Mouse (Mus musculus) midbrain, embryonic 10.5 days (tissue): Measurements from ENCODE around the gene Alox5ap. TPM values are rescaled to one million over a fixed set of nuclear protein-coding genes. Genes with fewer than 3 reads are reported as not detected.
A peak's percentile ranks its signal among the peaks of the same experiment; 100 is the strongest.

Experiments used
- DNase-seq: peaks from one replicate; pipeline ENCODE4 v3.0.0-alpha.2; 2017; ENCODE audit warnings: low spot score
- H3K27ac ChIP-seq: fragments of 300-500 bp; sonication (generic); replicated peaks from 2 replicates; pipeline ENCODE4 v1.5.1; 2016; ENCODE audit warnings: mild to moderate bottlenecking
- H3K27me3 ChIP-seq: fragments of 300-500 bp; sonication (generic); 2 replicates; pipeline ENCODE4 v1.6.1; 2016; ENCODE audit warnings: low read depth, mild to moderate bottlenecking; ENCODE audit not compliant: poor library complexity, severe bottlenecking
- H3K36me3 ChIP-seq: fragments of 300-500 bp; sonication (generic); 2 replicates; pipeline ENCODE4 v1.6.1; 2016; ENCODE audit warnings: mild to moderate bottlenecking, moderate library complexity
- H3K4me1 ChIP-seq: fragments of 300-500 bp; sonication (generic); 2 replicates; pipeline ENCODE4 v1.6.1; 2016
- H3K4me3 ChIP-seq: fragments of 300-500 bp; sonication (generic); 2 replicates; pipeline ENCODE4 v1.5.1; 2016; ENCODE audit warnings: mild to moderate bottlenecking, moderate library complexity
- H3K9me3 ChIP-seq: fragments of 300-500 bp; sonication (generic); replicated peaks from 2 replicates; pipeline ENCODE4 v1.6.1; 2016; ENCODE audit warnings: mild to moderate bottlenecking
- WGBS: fragments of 180-500 bp; shearing (Covaris S2); methylation state at CpG from one replicate; pipeline ENCODE4 v1.1.7; 2016; 5-methylcytosine and 5-hydroxymethylcytosine counted together
- polyA plus RNA-seq: library from polyadenylated mRNA; unstranded; fragments of >200 nt; fragmentation: Nextera tagmentation; extraction: Ambion mirVana; gene quantifications from 2 replicates; pipeline ENCODE4 v1.2.1, GENCODE M21; 2016

Gene Alox5ap
- polyA plus RNA-seq, 1 experiment from 2014 or later, result 4.8 TPM

DNA sequence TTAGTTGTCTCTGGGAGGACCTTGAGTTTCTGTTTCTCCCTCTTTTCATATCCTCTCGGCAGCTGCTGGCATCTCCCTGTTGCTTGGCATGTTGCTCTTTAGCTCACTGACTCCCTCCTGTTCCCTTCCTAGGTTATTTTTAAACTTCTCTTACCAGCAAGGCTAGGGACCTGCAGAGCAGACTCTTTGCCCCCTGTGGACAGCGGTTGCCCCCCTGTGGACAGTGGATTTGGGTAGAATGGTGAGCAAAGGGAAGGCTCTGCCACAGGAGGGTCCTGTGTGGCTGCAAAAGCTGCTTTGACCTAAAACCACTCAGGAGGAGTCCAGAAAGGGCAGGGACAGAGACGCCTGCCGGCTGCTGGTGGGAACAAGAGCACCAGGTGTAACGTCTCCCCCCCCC, 21.5 kb upstream of the Alox5ap start:
- no peak overlapping the region for H3K27ac ChIP-seq
- H3K4me3 ChIP-seq, result no peak overlapping the region
- H3K36me3 ChIP-seq, result no peaks in the 10 kb centered on the region
- peaks cover 20% of the 10 kb centered on the region for H3K4me1 ChIP-seq
- 30% methylated on average over 5 of the region's 5 CpGs for WGBS
- no peak for DNase-seq
- 0 out of 2 replicates have a peak, but pooled peaks cover 10% of the 10 kb centered on the region for H3K9me3 ChIP-seq
- 0 out of 2 replicates have a peak, but pooled peaks cover 8% of the 10 kb centered on the region for H3K27me3 ChIP-seq

DNA sequence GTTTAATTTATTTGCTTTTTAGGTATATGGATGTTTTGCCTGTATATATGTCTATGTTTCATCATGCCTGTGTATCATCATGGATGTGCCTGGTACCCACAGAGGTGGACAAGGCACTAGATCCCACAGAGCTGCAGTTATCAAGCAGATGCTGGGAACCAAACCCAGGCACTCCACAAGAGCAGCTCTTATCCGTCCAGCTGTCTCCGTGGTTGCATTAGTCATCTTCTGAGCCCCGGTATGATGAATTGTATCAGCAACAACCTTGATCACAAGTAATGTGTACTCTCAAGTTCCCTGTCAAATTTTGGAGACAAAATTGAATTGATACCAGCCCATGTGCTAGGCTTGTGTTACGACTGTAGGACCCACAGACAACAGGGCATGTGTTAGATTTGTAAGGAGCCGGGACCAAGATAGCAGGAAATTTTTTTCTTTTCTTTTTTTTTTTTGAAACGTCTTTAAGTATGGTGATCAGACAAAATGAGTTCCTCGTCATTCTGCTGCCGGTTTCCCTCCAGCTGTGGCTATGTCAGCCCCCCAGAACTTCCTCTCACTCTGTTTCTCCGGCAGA, 19.1 kb upstream of the Alox5ap start:
- Histone ChIP-seq H3K27ac (peak overlapping the region; percentile 62; the same call in 1 of the 2 replicates), H3K4me1 (peaks cover 24% of the 10 kb centered on the region), H3K27me3 (0 out of 2 replicates have a peak, but pooled peaks cover 8% of the 10 kb centered on the region), H3K9me3 (0 out of 2 replicates have a peak, but pooled peaks cover 10% of the 10 kb centered on the region), H3K36me3 (no peaks in the 10 kb centered on the region), H3K4me3 (peak overlapping the region; percentile 34)
- 64% methylated on average over 9 of the region's 9 CpGs for whole genome bisulfite sequencing
- DNase-seq, result no peak

DNA sequence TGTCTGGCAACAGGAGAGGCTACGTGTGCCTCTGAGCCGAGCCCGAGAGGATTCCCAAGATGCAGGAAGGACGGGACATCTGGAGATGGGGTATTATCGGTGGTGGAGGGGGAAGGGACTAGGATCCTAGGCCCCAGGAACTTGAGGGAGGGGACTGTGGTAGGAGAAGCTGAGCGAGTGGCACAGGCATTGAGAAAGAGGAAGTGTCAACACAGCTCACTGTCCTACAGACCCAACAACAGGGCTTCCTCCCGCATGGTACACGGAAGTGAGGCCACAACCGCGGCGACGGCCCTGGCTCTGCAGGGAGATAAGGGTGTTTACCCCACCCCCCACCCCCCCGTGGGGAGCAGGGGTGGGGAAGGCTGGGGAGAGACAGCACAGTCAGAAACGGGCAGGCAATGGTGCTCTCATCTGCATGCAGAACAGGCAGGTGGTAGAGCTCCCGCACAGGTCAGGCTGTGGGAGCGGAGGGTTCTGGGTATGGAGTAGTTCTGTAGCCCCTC, 18.5 kb upstream of the Alox5ap start:
- DNase-seq, result peak; percentile 24
- peak overlapping the region; percentile 34 for H3K4me3 ChIP-seq
- peaks cover 24% of the 10 kb centered on the region for H3K4me1 ChIP-seq
- 30% methylated on average over 16 of the region's 16 CpGs for WGBS
- H3K27me3 ChIP-seq, result 0 out of 2 replicates have a peak, but pooled peaks cover 8% of the 10 kb centered on the region
- peak overlapping the region; percentile 62 for H3K27ac ChIP-seq
- no peaks in the 10 kb centered on the region for H3K36me3 ChIP-seq
- 0 out of 2 replicates have a peak, but pooled peaks cover 8% of the 10 kb centered on the region for H3K9me3 ChIP-seq

DNA sequence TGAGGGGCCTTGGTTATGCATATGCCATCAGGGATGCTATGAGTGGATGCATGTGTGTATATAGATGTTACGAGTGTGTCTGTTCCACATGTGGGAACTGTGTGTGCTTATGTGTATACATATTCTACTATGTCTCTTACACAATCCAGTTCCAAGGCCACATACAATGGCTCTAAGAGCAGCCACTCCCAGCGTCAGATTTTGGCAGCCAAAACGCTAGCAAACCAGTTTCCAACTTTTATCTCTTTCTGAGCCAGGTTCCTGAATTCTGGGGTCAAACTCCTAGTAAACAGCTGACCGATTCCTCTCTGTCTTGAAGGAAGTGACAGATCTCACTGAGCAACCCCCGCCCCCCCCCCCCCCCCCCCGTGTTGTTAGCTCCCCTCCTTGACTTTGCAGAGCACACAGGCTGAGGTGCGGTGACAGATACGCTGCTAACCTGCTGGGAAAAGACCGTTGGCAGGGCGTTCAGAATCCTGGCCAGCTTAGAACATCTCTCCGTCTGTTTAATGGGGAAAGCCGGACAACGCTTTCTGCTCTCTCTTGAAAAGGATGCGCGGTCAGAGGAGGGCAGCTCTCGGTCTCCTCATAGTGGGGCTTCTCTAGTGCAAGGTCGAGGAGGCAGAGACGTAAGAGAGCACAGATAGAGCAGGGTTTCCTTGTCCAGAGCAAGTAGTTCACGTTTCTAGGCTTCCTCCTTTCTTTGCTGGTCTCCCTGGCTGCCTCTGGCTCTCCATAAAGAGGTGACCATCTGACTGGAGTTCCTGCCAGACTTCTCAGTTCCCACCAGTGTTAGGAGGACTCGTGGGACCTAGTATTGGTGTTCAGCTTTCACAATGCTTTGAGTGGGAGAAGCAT, 17.3 kb upstream of the Alox5ap start:
- Histone ChIP-seq H3K4me3 (no peak overlapping the region), H3K27ac (peak overlapping the region; percentile 35; the same call in 1 of the 2 replicates), H3K27me3 (0 out of 2 replicates have a peak, but pooled peaks cover 8% of the 10 kb centered on the region), H3K9me3 (no peaks in the 10 kb centered on the region), H3K36me3 (no peaks in the 10 kb centered on the region), H3K4me1 (peaks cover 24% of the 10 kb centered on the region)
- 54% methylated on average over 19 of the region's 20 CpGs for WGBS
- no peak for DNase-seq

DNA sequence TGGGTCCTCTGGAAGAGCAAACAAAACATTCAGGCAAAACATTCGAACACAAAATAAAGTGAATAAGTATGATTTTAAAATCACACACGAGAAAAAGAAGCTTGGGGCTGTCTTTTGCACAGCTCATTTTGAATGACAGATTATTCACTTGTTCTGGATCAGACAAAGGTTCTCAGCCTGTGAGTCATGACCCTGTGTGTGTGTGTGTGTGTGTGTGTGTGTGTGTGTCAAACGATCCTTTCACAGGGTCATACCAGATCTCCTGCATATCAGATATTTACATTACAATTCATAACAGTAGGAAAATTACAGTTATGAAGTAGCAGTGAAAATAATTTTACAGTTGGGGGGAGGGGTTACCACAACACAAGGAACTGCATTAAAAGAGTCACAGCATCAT, 12.3 kb upstream of the Alox5ap start:
- H3K27ac ChIP-seq, result no peak overlapping the region
- H3K27me3 ChIP-seq, result no peaks in the 10 kb centered on the region
- no peaks in the 10 kb centered on the region for H3K36me3 ChIP-seq
- 84% methylated on average over 3 of the region's 3 CpGs for WGBS
- H3K4me3 ChIP-seq, result no peak overlapping the region
- DNase-seq, result no peak
- no peaks in the 10 kb centered on the region for H3K9me3 ChIP-seq
- H3K4me1 ChIP-seq, result peaks cover 8% of the 10 kb centered on the region; the same call in 1 of the 2 replicates

DNA sequence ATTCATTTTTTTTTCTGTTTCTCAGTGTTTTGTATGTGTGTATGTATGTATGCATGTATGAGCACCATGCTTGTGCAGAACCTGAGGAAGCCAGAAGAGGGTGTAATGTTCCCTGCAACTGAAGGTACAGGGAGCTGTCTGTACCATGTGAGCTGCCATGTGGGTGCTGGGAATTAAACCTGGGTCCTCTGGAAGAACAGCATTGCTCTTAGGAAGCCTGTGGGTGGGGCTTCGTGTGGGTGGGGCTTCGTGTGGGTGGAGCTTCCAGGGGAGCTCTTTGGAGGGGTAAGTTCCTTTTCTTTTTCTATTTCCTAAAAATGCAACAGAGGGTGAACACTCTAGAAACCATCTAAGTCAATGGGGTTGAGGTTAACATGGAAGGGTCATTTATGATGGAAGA, 11.1 kb upstream of the Alox5ap start:
- 67% methylated on average over 2 of the region's 2 CpGs for WGBS
- Histone ChIP-seq H3K4me3 (no peak overlapping the region), H3K4me1 (peaks cover 12% of the 10 kb centered on the region), H3K36me3 (no peaks in the 10 kb centered on the region), H3K27ac (no peak overlapping the region), H3K9me3 (no peaks in the 10 kb centered on the region), H3K27me3 (no peaks in the 10 kb centered on the region)
- no peak for DNase-seq

DNA sequence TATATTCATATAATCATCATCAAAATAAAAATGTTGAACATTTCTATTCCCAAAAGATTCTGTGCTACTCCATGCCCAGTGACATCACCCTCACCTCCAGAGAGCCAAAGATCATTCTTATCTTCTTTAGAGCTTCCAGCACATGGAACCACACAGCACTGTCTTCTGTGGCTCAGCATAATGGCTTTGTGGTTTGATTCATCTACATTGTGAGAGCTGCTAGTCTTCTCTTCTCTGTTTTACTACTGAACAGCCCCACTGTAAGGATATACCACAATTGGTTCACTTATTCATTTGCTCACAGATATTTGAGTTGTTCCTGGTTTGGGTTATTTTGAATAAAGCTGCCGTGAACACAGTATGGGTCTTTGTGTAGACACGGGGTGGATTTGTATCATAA, 9.0 kb upstream of the Alox5ap start:
- no peaks in the 10 kb centered on the region for H3K36me3 ChIP-seq
- H3K4me3 ChIP-seq, result no peak overlapping the region
- DNase-seq, result no peak
- H3K9me3 ChIP-seq, result no peaks in the 10 kb centered on the region
- no peaks in the 10 kb centered on the region for H3K27me3 ChIP-seq
- peaks cover 23% of the 10 kb centered on the region for H3K4me1 ChIP-seq
- 86% methylated on average over 2 of the region's 2 CpGs for WGBS
- no peak overlapping the region for H3K27ac ChIP-seq

DNA sequence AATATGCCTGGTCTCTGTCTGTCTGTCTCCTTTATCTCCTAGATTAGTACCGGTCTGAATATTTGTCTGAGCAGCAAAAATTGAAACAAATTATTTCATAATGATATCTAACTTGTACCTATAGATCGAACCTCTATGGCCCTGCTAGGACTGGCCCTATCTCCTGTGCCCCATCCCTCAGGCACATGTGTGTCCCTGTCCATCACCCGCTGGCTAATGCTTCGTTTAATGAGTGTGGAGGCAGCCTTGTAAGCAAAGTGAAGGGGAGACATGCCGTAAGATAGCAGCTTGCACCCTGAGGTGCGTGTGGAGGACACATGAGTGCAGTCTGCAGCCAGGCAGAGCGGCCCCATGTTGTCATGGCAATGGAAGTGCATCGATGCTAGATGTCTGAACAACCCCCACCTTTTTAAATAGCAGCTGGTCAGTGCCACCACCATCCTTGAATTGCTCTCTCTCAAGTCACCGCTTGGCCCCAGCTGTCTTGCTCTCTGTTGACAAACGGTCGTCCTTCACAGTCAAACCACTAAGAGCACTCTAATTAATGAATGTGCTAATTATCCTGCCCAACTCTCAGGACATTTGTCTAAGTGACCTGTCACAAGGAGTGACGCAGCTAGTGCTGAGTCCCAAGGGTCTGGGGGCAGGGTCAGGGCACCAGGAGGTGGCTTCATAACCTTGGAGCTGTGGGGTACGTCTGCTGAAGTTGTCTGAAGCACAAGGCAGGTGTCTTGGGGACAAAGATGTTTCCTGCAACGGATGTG, 6.9 kb upstream of the Alox5ap start:
- 76% methylated on average over 14 of the region's 14 CpGs for WGBS
- Histone ChIP-seq H3K4me1 (peaks cover 23% of the 10 kb centered on the region), H3K27ac (peak overlapping the region; percentile 46), H3K9me3 (no peaks in the 10 kb centered on the region), H3K4me3 (no peak overlapping the region), H3K36me3 (no peaks in the 10 kb centered on the region), H3K27me3 (no peaks in the 10 kb centered on the region)
- DNase-seq, result peak; percentile 27

DNA sequence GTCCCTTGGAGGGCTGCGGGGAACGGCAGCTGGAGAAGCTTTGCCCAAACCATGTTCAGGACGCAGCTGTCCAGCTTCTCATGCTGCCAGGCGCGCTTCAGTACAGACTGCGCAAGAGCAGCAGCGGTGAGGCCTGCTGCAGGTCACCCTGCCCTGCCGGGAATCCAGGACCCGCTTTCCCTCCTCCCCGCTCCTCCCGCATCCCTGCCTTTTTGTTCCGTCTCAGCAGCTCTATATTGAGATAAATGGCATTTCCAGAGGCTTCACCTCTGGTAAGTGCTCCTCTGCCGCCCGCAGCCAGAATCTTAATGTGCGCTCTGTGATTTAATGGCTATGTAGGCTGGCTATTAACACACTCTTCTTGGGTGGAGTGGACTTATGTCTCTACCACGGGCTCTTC, 5.5 kb upstream of the Alox5ap start:
- peaks cover 23% of the 10 kb centered on the region for H3K4me1 ChIP-seq
- peak overlapping the region; percentile 49 for H3K27ac ChIP-seq
- peak; percentile 16 for DNase-seq
- no peaks in the 10 kb centered on the region for H3K27me3 ChIP-seq
- H3K36me3 ChIP-seq, result no peaks in the 10 kb centered on the region
- H3K4me3 ChIP-seq, result no peak overlapping the region; the same call in 1 of the 2 replicates
- 57% methylated on average over 16 of the region's 16 CpGs for WGBS
- no peaks in the 10 kb centered on the region for H3K9me3 ChIP-seq

DNA sequence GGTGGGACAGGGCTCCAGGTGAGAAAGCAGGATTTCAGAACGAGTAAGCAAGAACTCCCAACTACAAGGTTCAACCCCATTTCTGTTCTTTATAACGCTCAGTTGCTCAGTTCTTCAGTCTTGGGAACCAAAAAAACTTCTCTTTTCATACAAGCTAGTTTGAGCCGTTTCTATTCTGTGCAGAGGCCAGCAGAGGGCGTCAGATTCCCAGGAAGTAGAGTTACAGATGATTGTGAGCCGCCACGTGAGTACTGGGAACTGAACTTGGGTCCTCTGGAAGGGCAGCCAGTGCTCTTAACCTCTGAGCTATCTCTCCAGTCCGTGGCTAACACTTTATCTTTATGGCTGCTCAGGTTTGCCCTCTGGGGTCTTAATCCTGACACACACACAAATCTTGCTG, 3.1 kb upstream of the Alox5ap start:
- no peak overlapping the region for H3K4me3 ChIP-seq
- WGBS, result 74% methylated on average over 7 of the region's 7 CpGs
- no peaks in the 10 kb centered on the region for H3K27me3 ChIP-seq
- no peak for DNase-seq
- H3K9me3 ChIP-seq, result no peaks in the 10 kb centered on the region
- H3K27ac ChIP-seq, result no peak overlapping the region
- no peaks in the 10 kb centered on the region for H3K36me3 ChIP-seq
- peaks cover 26% of the 10 kb centered on the region for H3K4me1 ChIP-seq

DNA sequence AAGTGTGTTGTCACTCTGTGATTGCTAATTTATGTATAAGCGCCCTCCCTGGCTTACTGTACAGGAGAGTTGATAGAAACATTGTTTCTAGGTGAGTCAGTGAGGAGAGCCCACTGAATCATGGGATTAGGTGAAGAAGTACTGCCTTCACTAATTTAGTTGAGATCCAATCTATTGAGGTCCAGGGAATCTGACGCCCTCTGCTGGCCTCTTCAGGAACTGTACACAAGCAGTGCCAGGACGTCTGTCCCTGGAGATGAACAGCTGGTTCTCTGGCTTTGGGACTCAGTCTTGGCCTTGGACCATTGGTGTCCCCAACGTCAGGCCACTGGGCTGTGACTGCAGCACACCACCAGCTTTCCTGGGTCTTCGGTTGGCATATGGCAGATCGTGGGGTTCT, 2.7 kb upstream of the Alox5ap start:
- Histone ChIP-seq H3K27me3 (no peaks in the 10 kb centered on the region), H3K4me3 (no peak overlapping the region), H3K27ac (no peak overlapping the region), H3K9me3 (no peaks in the 10 kb centered on the region), H3K4me1 (peaks cover 26% of the 10 kb centered on the region), H3K36me3 (no peaks in the 10 kb centered on the region)
- WGBS, result 63% methylated on average over 6 of the region's 6 CpGs
- no peak for DNase-seq

DNA sequence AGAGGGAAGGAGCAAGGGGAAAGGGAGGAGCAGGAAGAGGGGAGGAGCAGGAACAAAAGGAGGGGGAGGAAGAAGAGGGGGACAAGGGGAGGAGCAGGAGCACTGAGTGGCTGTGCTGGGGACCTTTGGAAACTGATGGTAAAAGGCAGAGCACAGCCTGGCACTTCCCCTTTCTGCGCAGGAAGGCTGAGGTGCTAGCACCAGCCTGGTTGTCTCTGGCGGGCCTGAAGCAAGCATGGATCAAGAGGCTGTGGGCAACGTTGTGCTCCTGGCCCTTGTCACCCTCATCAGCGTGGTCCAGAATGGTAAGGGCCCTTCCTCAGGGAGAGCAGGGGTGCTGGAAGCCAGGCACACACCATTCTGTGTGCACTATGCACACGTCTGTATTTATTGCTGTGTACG, 312 bp downstream of the Alox5ap start:
- H3K9me3 ChIP-seq, result no peaks in the 10 kb centered on the region
- H3K27me3 ChIP-seq, result no peaks in the 10 kb centered on the region
- H3K4me1 ChIP-seq, result peaks cover 3% of the 10 kb centered on the region
- WGBS, result 70% methylated on average over 6 of the region's 6 CpGs
- no peak for DNase-seq
- no peaks in the 10 kb centered on the region for H3K36me3 ChIP-seq
- no peak overlapping the region for H3K4me3 ChIP-seq
- H3K27ac ChIP-seq, result no peak overlapping the region
